32 mouse cellular contexts compared by ENCODE assay signal in genomic region chr6:45345953-45346352, GRCm38 (mm10).
"Had no signal": no experiment of that assay in that cellular context is flagged by ENCODE, and none has a peak within 500 bp of the region (broad histone marks: within the 10 kb centered on the region; RNA-seq: fewer than 3 reads in every experiment).

No protein-coding gene starts in this region.

- H3K4me2 ChIP-seq: limb, embryonic 12.5 days; limb, embryonic 13.5 days; limb, embryonic 15.5 days; liver, embryonic 11.5 days; liver, embryonic 12.5 days; liver, embryonic 13.5 days; liver, embryonic 15.5 days; lung, embryonic 14.5 days; lung, embryonic 15.5 days; midbrain, embryonic 11.5 days; midbrain, embryonic 12.5 days; midbrain, embryonic 13.5 days; midbrain, embryonic 15.5 days; neural tube, embryonic 12.5 days; neural tube, embryonic 13.5 days had no signal

- H3K27me3 ChIP-seq: limb, embryonic 12.5 days; limb, embryonic 13.5 days; limb, embryonic 15.5 days; liver, embryonic 12.5 days; liver, embryonic 13.5 days; liver, embryonic 15.5 days; lung, embryonic 15.5 days; megakaryocyte, embryonic 14.5 days; midbrain, embryonic 12.5 days; midbrain, embryonic 13.5 days; midbrain, embryonic 15.5 days; neural tube, embryonic 12.5 days; neural tube, embryonic 13.5 days had no signal

- ATAC-seq: liver, embryonic 12.5 days; liver, postnatal 0 days; lung, postnatal 0 days; midbrain, embryonic 13.5 days; midbrain, embryonic 15.5 days; midbrain, embryonic 16.5 days had no signal

- H3K27ac ChIP-seq: limb, embryonic 10.5 days; limb, embryonic 12.5 days; limb, embryonic 13.5 days; limb, embryonic 15.5 days; liver, embryonic 12.5 days; liver, embryonic 13.5 days; liver, embryonic 14.5 days; liver, embryonic 15.5 days; lung, embryonic 15.5 days; macrophage; midbrain, embryonic 10.5 days; midbrain, embryonic 12.5 days; midbrain, embryonic 13.5 days; midbrain, embryonic 15.5 days; neural tube, embryonic 12.5 days; neural tube, embryonic 13.5 days had no signal

- H3K4me3 ChIP-seq: limb, embryonic 10.5 days; limb, embryonic 12.5 days; limb, embryonic 13.5 days; limb, embryonic 15.5 days; liver, embryonic 12.5 days; liver, embryonic 13.5 days; liver, embryonic 15.5 days; lung, embryonic 15.5 days; megakaryocyte, embryonic 14.5 days; midbrain, embryonic 10.5 days; midbrain, embryonic 12.5 days; midbrain, embryonic 13.5 days; midbrain, embryonic 15.5 days; myocyte; neural tube, embryonic 12.5 days; neural tube, embryonic 13.5 days had no signal

- H3K36me3 ChIP-seq: limb, embryonic 10.5 days; limb, embryonic 12.5 days; limb, embryonic 13.5 days; limb, embryonic 15.5 days; liver, embryonic 12.5 days; liver, embryonic 13.5 days; liver, embryonic 15.5 days; lung, embryonic 15.5 days; midbrain, embryonic 10.5 days; midbrain, embryonic 12.5 days; midbrain, embryonic 13.5 days; midbrain, embryonic 15.5 days; neural tube, embryonic 12.5 days; neural tube, embryonic 13.5 days had no signal

- H3K9me3 ChIP-seq: limb, embryonic 10.5 days; limb, embryonic 12.5 days; limb, embryonic 13.5 days; limb, embryonic 15.5 days; liver, embryonic 12.5 days; liver, embryonic 13.5 days; liver, embryonic 15.5 days; lung, embryonic 15.5 days; megakaryocyte, embryonic 14.5 days; midbrain, embryonic 10.5 days; midbrain, embryonic 12.5 days; midbrain, embryonic 13.5 days; midbrain, embryonic 15.5 days; neural tube, embryonic 12.5 days; neural tube, embryonic 13.5 days had no signal

- H3K9ac ChIP-seq: limb, embryonic 12.5 days; limb, embryonic 13.5 days; limb, embryonic 15.5 days; liver, embryonic 12.5 days; liver, embryonic 13.5 days; liver, embryonic 14.5 days; liver, embryonic 15.5 days; liver, postnatal 0 days; lung, embryonic 14.5 days; lung, embryonic 15.5 days; midbrain, embryonic 12.5 days; midbrain, embryonic 13.5 days; midbrain, embryonic 15.5 days; neural tube, embryonic 12.5 days; neural tube, embryonic 13.5 days had no signal

- H3K4me1 ChIP-seq: limb, embryonic 10.5 days; limb, embryonic 12.5 days; limb, embryonic 13.5 days; limb, embryonic 15.5 days; liver, embryonic 12.5 days; liver, embryonic 13.5 days; liver, embryonic 15.5 days; lung, embryonic 15.5 days; megakaryocyte, embryonic 14.5 days; midbrain, embryonic 10.5 days; midbrain, embryonic 12.5 days; midbrain, embryonic 13.5 days; midbrain, embryonic 15.5 days; neural tube, embryonic 12.5 days; neural tube, embryonic 13.5 days had no signal

- DNase-seq: left cerebral cortex, postnatal 4 days; liver; liver, embryonic 13.5 days; liver, postnatal 0 days; lung, adult 18-20 months; lung, adult 2 months; lung, embryonic 14.5 days; lung, postnatal 10 days; lung, postnatal 14 days; lung, postnatal 36 days; lung, postnatal 4 days had no signal
